Mouse (Mus musculus) embryo, embryonic 11.5 days (tissue): ENCODE measurements around the gene Hist1h2be.
A peak's percentile ranks its signal among the peaks of the same experiment; 100 is the strongest.
"Not testable (repeated sequence)": the region's sequence is repeated elsewhere in the genome, so short reads cannot be mapped to it uniquely, and the experiment has no call there.

Source experiments
- DNase-seq: peaks from one replicate; pipeline ENCODE4 v3.0.0-alpha.2; 2012; ENCODE audit warnings: low read depth, low spot score

Gene Hist1h2be

DNA sequence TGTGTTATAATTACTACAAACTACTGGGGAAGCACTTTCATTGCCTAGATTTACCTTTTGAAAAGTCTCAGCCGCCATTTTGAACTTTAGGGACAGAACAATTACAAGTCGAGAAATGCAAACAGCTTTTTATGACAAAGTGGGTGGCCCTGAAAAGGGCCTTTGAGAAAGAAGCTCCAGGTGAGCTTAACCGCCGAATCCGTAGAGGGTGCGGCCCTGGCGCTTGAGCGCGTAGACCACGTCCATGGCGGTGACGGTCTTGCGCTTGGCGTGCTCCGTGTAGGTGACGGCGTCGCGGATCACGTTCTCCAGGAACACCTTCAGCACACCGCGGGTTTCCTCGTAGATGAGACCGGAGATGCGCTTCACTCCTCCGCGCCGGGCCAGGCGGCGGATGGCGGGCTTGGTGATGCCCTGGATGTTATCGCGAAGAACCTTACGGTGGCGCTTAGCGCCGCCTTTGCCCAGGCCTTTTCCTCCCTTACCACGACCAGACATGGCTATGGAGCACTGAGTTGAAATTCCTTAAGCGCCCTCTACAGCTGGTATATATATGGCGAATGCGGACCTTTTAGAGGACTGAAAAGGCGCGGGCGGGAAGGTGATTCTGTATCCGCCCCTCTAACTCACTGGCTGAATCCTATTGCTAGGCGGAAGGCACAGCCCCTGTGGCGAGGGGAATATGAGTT, 69.6 kb downstream of the Hist1h2be start, which contains the start of gene Hist1h4f:
TSS of gene Hist1h4f (minus strand) at position 503 of the 689 bp plus-strand sequence.
- peak; percentile 92 for DNase-seq

DNA sequence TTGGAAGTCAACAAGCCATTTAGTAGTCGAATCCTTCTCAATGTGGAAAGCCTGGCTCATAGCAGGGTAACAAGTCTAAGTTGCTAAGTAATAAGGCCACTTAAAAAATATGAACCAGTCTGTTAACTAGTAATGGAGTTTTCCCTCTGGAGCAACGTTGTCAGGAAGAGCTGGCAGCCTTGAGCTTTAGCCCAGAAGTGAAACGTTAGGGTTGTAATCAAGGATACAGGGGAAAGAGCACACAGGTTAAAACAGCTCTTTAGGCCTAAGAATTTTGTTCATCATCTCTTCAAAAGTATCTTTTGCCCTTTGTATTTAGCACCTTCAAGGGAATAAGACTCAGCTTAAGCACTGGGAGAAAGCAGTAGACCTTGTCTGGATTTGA, 70.2 kb downstream of the Hist1h2be start:
- no peak for DNase-seq

DNA sequence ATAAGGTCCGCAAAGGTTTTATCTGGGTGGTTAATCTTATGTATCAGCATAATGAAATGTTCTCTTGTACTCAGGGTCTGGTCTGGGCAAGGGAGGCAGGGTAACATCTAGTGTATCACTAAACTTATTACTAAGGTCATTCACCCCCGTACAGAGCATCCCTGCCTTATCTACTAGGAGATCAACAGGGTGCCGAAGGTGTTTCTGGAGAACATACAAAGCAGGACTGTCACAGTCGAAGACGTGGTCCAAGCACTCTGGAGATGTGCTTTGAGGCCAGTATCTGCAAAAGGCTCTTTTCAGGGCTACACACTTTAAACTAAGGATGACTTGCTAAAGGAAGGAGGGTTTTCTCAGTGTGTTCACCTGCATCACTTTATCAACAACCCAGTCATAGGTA, 74.2 kb downstream of the Hist1h2be start:
- DNase-seq, result no peak

DNA sequence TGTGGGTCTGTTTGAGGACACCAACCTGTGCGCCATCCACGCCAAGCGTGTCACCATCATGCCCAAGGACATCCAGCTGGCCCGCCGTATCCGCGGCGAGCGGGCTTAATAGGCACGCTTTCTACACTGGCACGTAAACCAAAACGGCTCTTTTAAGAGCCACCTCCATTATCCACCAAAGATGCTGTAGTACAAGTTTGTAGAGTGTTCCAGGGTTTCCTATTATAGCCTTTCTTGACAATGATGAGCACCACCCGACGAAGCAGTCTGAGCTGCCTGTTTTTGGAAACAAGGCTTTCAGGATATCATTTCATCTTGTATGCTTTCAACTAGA, 76.2 kb downstream of the Hist1h2be start:
- DNase-seq, result not testable (repeated sequence)

DNA sequence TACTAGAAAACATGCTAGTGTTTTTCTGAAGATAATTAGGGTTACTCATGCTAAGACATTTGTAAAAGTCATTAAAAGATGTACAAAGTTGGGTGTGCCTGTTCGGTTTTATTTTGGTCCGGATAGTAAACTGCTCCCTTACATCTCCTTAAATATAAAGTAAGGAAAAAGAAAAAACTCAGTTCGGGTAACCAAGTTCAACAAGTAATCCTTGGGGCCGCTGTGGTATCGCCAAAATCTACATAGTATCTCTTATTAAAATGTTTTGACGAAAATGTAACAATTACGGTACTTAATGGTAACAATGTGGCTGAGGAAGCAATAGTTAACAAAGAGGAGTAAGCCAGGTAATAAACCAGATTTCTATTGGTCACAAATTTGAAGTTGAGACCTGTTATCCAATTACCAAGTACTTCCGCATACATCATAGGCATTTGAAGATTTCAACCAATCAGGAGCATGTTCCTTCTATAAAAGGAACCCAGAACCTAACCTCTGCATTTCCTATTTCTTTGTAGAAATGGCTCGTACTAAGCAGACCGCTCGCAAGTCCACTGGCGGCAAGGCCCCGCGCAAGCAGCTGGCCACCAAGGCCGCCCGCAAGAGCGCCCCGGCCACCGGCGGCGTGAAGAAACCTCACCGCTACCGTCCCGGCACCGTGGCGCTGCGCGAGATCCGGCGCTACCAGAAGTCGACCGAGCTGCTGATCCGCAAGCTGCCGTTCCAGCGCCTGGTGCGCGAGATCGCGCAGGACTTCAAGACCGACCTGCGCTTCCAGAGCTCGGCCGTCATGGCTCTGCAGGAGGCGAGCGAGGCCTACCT, 76.7 kb downstream of the Hist1h2be start, which contains the start of gene Hist1h3f:
TSS of gene Hist1h3f (plus strand) at position 88 of the 822 bp plus-strand sequence.
- peak; percentile 87 for DNase-seq

DNA sequence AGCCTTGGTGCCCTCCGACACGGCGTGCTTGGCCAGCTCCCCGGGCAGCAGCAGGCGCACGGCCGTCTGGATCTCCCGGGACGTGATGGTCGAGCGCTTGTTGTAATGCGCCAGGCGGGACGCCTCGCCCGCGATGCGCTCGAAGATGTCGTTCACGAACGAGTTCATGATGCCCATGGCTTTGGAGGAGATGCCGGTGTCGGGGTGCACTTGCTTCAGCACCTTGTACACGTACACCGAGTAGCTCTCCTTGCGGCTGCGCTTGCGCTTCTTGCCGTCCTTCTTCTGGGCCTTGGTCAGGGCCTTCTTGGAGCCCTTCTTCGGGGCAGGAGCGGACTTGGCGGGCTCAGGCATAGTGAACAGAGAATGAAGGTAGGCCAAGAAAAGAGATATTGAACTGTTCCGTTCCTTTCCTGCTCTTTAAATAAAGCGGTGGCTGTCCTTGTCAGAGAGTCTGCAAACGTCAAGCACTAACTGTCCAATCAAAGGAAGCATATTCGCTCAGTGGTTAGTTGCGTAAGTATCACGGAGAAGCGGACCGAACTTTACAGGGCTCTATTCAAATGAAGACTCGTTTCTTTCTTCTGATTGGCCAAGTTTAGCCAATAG, 77.8 kb downstream of the Hist1h2be start, which contains the start of gene Hist1h2bh:
TSS of gene Hist1h2bh (minus strand) at position 394 of the 609 bp plus-strand sequence.
- peak; percentile 80 for DNase-seq

DNA sequence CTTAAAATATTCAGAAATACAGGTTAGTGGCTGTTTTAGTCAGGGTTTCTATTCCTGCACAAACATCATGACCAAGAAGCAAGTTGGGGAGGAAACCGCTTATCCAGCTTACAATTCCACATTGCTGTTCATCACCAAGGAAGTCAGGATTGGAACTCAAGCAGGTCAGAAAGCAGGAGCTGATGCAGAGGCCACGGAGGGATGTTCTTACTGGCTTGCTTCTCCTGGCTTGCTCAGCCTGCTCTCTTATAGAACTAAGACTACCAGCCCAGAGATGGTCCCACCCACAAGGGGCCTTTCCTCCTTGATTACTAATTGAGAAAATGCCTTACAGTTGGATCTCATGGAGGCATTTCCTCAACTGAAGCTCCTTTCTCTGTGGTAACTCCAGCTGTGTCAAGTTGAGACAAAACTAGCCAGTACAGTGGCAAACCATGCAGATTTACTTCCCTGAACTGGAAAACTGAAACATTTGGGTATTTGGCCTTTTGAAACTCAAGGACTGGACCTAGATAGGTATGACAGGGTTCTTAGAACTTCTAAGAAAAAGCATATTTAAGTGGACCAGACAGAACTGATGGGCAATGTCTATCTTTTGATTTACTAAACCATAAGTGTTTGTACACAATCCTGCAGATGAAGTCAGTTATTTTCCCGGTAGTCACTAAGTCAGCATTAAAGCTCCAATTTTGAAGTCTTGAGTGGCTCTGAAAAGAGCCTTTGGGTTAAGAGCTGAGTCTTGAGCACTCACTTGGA, 78.5 kb downstream of the Hist1h2be start:
- not testable (repeated sequence) for DNase-seq

DNA sequence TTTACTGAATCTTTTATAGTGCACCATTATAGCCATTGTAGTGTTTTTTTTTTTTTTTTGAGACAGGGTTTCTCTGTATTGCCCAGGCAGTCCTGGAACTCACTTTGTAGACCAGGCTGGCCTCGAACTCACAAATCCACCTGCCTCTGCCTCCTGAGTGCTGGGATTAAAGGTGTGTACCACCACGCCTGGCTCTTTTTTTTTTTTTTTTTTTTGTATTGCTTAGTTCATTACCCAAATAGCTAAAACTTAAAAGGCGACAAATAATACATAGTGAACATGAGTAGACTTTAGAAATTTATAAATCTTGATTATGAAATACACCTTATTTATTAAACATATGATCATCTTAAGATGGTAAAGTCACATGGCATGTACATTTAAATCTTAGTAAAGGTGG, 79.4 kb downstream of the Hist1h2be start:
- DNase-seq, result no peak

DNA sequence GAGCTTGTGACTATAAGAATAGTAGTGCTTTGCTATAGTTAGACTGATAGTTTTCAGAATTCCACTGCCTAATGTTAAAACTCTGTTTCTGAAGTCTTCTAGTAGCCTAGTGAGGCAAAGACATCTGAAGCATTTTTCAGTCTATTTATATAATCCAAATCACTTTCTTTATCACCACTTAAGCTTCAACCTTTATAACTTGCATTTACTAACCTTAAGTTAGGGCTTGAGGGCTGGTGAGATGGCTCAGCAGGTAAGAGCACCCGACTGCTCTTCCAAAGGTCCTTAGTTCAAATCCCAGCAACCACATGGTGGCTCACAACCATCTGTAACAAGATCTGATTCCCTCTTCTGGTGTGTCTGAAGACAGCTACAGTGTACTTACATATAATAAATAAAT, 81.1 kb downstream of the Hist1h2be start:
- not testable (repeated sequence) for DNase-seq

DNA sequence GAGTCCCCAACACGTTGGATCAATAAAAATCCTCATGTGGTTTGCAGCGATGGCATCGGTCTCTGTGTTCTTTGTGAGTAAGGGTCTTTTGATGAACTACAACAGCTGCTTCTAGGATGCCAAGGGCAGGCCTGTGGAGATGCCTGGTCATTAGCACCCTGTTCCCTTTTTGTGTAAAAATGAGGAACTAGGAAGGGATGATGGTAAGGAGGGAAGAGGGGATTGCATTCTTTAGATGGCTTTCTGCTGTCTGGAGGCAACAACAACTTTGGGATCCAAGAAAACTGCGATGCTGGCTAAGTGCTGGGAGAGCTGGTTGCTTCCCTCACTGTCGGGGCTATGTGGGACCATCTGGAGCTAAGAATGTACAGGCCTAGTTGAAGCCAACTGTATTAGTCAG, 82.7 kb downstream of the Hist1h2be start:
- no peak for DNase-seq

DNA sequence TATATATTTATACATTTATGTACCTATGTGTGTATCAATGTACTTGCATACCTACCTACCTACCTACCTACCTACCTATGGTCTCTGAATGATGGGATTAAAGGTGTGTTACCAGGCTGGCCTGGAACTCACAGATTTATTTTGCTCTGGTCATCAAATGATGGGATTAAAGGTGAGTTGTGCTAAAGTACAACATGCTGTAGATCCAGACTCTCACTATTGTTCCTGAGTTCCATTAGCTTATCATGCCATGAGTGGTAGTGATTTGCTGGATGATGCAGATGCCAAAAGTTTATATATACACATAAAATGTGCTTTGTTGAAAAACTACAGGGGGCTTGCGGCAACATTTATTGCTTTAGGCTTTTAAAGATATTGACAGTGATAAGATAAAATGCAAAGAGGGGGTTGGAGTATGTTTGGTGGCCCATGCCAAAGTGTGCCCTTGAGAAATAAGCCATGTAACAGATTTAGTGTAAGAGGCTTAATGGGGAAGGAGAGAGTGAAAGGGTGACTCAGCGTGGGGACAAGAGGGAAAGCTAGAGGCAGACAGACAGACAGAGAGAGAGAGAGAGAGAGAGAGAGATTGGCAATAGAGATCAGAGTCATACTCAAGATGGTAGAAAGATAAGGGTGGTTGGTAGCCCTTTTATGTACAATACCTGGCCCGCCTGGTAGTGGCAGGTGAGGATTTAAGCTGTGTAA, 83.8 kb downstream of the Hist1h2be start:
- no peak for DNase-seq

DNA sequence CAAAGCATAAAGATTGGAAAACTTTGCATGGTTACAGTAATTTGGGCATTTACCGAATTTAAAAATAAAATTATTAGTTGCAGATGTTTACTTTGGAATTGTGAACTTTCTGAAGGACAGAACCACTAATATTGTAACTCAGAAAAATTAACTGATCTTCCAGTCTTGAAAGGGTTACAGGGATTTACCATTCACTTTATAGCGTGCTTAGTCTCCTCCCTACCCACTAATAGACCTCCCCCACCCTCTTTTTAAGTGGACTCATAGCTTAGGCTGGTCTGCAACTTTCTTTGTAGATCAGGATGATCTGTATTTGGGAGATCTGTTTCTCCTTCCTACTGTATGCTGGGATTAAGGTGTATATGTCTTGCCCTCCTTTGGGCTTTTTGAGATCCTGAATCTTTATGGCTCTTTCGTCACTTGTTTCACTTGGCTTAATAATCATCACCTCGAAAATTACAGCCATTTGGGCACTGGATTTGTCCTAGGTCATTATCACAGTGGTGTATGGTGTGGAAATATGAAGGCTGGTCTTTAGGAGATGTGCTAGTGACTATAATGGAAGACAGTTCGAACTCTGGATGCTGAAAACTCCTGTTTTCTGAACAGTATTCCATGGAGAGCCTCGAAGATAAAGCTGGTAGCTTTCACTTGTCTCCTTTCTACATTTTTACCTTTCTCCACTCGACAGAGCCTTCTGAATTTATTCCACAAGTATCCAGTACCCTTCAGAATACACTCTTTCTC, 84.7 kb downstream of the Hist1h2be start:
- DNase-seq, result no peak

DNA sequence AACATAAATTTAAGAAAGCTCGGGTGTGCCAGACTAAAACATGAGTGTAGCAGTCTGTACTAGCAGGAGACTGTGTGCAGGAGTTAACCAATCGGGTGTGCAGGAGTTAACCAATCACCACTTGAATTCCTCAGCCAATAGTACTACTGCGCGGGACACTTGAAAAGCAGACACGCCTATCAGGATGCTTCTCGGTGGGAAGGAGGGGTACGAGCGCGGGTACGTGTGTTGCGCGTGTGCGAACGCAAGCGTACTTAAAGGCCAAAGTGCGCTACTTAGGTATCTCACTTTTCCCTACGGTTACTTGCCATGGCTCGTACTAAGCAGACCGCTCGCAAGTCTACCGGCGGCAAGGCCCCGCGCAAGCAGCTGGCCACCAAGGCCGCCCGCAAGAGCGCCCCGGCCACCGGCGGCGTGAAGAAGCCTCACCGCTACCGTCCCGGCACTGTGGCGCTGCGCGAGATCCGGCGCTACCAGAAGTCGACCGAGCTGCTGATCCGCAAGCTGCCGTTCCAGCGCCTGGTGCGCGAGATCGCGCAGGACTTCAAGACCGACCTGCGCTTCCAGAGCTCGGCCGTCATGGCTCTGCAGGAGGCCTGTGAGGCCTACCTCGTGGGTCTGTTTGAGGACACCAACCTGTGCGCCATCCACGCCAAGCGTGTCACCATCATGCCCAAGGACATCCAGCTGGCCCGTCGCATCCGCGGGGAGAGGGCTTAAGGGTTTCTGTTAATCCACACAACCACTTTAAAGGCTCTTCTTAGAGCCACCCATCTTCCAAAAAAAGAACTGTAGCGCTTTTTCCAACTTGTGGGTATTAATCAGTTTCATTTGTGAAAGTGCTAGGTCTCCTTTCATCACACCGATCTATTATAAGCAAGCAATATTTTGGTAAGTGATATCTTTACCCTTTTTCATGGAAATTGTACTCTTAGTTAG, 85.5 kb downstream of the Hist1h2be start, which contains the start of gene Hist1h3g:
TSS of gene Hist1h3g (plus strand) at position 286 of the 939 bp plus-strand sequence.
- DNase-seq, result not testable (repeated sequence)

DNA sequence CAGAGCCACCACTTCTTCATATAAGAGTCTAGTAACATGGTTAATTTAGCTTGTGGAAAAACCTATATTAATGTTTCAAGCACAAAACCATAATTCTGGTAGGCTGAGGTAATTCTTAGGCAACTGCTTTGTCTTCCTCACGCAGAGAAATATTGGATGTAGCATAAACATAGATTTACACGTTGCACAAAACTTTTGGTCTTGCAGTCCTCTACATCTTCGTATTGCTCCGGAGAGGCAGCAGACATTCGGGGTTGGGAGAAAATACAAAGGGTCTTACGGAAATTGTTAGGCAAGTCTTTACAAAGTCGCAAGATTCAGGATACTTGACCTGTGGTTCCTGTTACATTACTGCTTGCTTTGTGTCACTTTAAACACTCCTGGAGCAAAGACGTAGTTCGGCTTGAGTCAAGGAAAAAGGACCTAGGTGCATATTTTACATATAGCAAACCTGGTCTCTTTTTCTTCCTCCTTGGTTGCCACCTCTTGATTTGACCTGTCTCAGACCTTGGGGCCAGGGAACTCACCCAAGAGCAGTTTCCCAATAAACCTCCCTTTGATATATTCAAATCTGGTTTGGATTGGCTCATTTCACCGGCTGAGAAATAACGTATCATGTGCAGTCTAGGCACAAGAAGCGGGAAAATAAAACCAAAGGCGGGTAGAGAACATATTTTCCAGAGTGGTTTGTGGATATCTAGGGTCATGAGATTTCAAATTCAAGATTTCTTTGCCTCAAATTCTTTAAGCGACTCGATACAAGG, 86.4 kb downstream of the Hist1h2be start:
- no peak for DNase-seq
